Mouse (Mus musculus) left cerebral cortex, postnatal 14 days (tissue): Measurements from ENCODE around the gene Drc3. TPM values are rescaled to one million over a fixed set of nuclear protein-coding genes. Genes with fewer than 3 reads are reported as not detected.
"Not testable (repeated sequence)": the region's sequence is repeated elsewhere in the genome, so short reads cannot be mapped to it uniquely, and the experiment has no call there.

ENCODE experiments used
- DNase-seq, 2 experiments: peaks; one replicate each; pipeline ENCODE4 v3.0.0; 2021 to 2022; ENCODE audit warnings: low spot score in 2 of 2, mixed read lengths in 1 of 2
- intact Hi-C: fragments of 180-260 bp; cut with DNase I; formaldehyde crosslinking; loops from one replicate; pipeline ENCODE4 v1.15.1; 2025
- total RNA-seq, 2 experiments: library from RNA; stranded (reverse); gene quantifications; 2 replicates each; pipeline ENCODE4 v1.2.3; 2021

The Drc3 gene
- total RNA-seq, 2 experiments from 2014 or later = 11.7 to 13.6 TPM

DNA sequence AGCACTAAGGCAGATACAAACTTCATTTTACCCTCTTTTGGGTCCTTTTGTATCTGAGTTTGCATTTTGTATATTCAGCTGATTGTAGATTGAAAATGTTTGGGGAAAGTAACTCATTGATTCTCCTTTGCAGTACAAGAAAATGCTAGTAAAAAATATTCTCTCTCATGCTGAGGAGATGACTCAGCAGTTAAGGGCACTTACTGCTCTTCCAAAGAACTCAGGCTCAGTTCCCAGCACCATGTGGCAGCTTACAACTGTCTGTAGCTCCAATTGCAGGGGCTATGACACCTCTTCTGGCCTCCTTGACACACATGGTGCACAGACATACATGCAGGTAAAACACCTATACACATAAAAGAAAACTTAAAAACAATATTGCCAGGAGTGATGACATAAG, 80.4 kb downstream of the Drc3 start:
- no peak for DNase-seq
- intact Hi-C loops = no loop called here

GRCm38 (mm10) chr11:60435133-60435532, 82.0 kb downstream of the Drc3 start:
- no peak for DNase-seq
- intact Hi-C loops = no loop called here

DNA sequence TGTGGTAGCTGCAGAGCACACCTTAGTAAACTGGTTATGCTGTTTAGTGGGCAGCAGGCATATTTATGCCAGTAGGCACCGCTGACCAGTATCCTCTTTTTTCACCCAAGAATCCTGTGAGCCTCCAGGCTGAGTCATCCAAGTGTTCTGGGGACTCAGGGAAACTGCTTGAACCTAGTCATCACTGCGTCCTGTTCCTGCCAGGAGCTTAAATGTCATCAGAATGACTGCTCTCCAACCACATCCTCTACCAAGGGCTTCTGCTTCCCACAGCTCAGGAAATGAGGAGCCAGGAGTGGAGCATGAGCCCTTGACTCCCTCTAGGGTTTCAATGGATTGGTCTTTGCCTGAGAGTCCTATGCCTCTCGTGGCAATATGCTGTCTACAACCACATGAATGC, 83.5 kb downstream of the Drc3 start:
- no peak for DNase-seq
- intact Hi-C loops = no loop called here

- DNase-seq, intact Hi-C loops: not testable (repeated sequence)
Measured at GRCm38 (mm10) chr11:60439621-60440020, 86.5 kb downstream of the Drc3 start.

- DNase-seq = no peak
- intact Hi-C loops = no loop called here
Measured at GRCm38 (mm10) chr11:60440176-60440575, 87.0 kb downstream of the Drc3 start.

GRCm38 (mm10) chr11:60442896-60443295, 89.8 kb downstream of the Drc3 start:
- intact Hi-C loops = no loop called here

More at GRCm38 (mm10) chr11:60442896-60443295, 89.8 kb downstream of the Drc3 start:
- DNase-seq = peak; percentile 26 to 58

Other genes with a start within 250 kb of the Drc3 start
- 10 to 100 TPM; 58.8 to 60.5 TPM for gene Rai1, start 248.3 kb upstream of the Drc3 start, total RNA-seq
- gene Srebf1, start 130.7 kb upstream of the Drc3 start, total RNA-seq = 10 to 100 TPM; 35.5 to 36.1 TPM
- 100 to 1,000 TPM; 163 to 172 TPM for gene Tom1l2, start 424 bp upstream of the Drc3 start, total RNA-seq
- 10 to 100 TPM; 43.0 to 44.7 TPM for gene Gid4, start 63.8 kb downstream of the Drc3 start, total RNA-seq
- gene Atpaf2, start 65.1 kb downstream of the Drc3 start, total RNA-seq = 10 to 100 TPM; 28.7 to 30.4 TPM
- gene Drg2, start 101.3 kb downstream of the Drc3 start, total RNA-seq = 10 to 100 TPM; 73.1 to 78.4 TPM
- under 1 TPM in 1 of 2 experiments, not detected in 1; 0.04 TPM for gene Myo15, start 116.0 kb downstream of the Drc3 start, total RNA-seq
- gene Alkbh5, start 183.1 kb downstream of the Drc3 start, total RNA-seq = 10 to 100 TPM; 43.5 to 44.8 TPM